Mouse (Mus musculus) macrophage (primary cell): ENCODE results near the gene Sergef. TPM values are rescaled to one million over a fixed set of nuclear protein-coding genes. Genes with fewer than 3 reads are reported as not detected.

ENCODE experiments used
- H3K27ac ChIP-seq: fragments of 350-480 bp; formaldehyde crosslinking; 2 replicates; pipeline ENCODE4 v1.9.0; 2021
- H3K36me3 ChIP-seq: fragments of 350-480 bp; formaldehyde crosslinking; 2 replicates; pipeline ENCODE4 v1.9.0; 2021; ENCODE audit errors: inconsistent target
- H3K4me3 ChIP-seq: fragments of 350-480 bp; formaldehyde crosslinking; 2 replicates; pipeline ENCODE4 v1.9.0; 2021; ENCODE audit errors: inconsistent target
- H3K79me2 ChIP-seq: fragments of 350-480 bp; formaldehyde crosslinking; 2 replicates; pipeline ENCODE4 v1.9.0; 2021; ENCODE audit errors: inconsistent target
- WGBS: methylation state at CpG from one replicate; pipeline ENCODE4 v1.1.7; 2026; ENCODE audit warnings: inconsistent platforms; ENCODE audit not compliant: missing documents; 5-methylcytosine and 5-hydroxymethylcytosine counted together
- polyA plus RNA-seq: library from polyadenylated mRNA; stranded (reverse); fragments of 250-400 nt; gene quantifications from 3 replicates; pipeline ENCODE4 v1.2.4, GENCODE M21; 2018; ENCODE audit warnings: inconsistent platforms

The Sergef gene
- polyA plus RNA-seq, 1 experiment from 2014 or later, result 7.7 TPM

DNA sequence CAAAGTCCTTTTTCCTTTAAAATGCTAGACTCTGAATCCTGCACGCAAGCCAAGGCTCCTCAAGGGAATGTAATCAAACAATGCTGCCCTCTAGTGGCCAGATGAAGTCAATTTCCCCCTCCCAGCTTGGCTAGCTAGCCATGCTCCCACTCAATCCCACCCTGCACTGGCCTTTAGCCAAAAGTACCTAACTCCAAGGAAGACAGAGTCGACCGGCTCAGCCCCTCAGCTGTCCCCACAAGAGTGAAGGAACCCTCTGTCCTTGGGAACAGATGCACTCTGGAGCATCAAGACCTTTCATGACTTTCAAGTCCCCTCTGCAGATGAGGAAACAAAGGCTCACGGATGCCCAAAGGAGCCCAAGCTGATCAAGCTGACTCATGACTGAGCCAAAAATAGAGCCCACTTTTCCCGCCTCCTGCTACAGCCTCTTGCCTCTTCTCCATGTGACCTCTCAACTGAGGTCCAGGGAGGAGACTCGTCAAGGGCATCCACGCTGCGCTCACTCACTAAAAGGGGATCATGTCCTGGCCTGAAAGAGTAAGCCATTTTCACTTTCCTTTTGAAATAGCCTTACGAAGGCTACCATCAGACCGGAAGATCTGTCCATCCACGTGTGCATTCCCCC lies 32.1 kb downstream of the Sergef start:
- peak overlapping the region; percentile 69 for H3K27ac ChIP-seq
- 36% methylated on average over 11 of the region's 11 CpGs for WGBS
- 0 out of 2 replicates have a peak, but pooled peaks cover 2% of the 10 kb centered on the region for H3K36me3 ChIP-seq
- no peak overlapping the region for H3K4me3 ChIP-seq
- no peaks in the 10 kb centered on the region for H3K79me2 ChIP-seq

DNA sequence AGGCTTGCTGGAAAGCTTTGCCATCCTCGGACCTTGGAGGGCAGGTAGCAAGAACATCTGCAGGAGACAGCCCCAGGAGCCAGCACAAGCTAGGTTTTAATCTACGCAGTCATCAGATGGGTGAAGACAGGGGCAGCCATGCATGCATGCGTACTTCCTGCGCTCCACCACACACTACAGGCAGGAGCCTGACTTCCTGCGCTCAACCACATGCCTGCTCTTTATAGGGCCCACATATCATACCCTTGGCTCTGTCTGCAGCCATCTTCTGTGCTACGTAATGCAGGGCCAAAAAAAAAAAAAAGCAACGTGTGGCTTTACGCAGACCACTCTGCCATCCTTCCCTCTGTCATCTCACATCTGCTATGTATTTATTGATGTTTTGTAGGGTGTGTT lies 32.6 kb downstream of the Sergef start:
- Histone ChIP-seq H3K4me3 (no peak overlapping the region), H3K79me2 (no peaks in the 10 kb centered on the region), H3K27ac (peak overlapping the region; percentile 69), H3K36me3 (no peaks in the 10 kb centered on the region)
- WGBS, result 58% methylated on average over 8 of the region's 8 CpGs

DNA sequence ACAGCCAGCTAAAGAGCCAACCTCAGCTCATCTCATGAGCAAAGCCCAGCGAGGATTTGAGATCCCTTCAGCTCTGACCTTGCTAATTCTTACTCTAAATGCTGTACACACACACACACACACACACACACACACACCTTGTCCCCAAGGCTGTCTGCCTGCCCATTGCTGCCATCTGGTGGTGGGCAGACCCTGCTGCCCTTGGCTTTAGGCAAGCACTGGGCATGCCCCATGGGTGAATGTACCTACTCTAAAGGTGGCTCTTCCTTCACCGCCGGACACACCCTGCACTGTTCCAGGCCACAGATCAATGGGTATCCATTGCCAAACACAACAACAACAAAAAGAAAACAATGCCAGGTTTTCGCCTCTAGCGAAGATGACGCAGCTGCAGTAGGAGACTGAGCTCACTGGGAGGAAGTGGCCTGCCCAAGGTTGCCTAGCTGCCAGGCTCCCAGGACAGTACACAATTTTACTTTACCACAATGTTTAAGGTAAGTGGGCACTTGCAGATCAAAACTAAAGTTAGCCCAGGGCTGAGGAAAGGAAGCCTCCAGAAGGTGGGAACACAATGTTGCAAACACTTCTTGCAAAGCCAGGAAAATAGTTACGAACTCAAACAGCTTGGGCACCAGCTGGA lies 33.1 kb downstream of the Sergef start:
- H3K36me3 ChIP-seq, result no peaks in the 10 kb centered on the region
- H3K79me2 ChIP-seq, result no peaks in the 10 kb centered on the region
- peak overlapping the region; percentile 69 for H3K27ac ChIP-seq
- 83% methylated on average over 7 of the region's 7 CpGs for WGBS
- no peak overlapping the region for H3K4me3 ChIP-seq

DNA sequence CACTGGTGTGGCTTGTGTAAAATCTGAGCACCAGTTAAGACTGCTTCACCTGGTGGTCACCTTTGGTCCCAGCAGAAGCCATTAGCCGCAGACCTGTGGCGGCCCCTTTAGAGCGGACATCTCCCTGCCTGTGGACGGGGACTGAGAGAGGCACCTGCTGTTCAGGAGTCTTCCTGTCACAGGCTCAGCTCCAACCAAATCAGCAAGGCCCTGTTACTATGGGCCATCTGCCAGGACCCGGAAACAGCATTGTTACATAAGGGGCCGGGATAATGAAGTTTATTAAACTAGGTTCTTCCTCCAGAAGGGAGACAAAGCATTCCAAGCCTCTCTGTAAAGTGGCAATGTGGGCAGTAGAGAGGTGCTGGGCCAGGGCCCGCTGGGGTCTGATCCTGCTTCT lies 36.6 kb downstream of the Sergef start:
- WGBS, result 93% methylated on average over 7 of the region's 7 CpGs

DNA sequence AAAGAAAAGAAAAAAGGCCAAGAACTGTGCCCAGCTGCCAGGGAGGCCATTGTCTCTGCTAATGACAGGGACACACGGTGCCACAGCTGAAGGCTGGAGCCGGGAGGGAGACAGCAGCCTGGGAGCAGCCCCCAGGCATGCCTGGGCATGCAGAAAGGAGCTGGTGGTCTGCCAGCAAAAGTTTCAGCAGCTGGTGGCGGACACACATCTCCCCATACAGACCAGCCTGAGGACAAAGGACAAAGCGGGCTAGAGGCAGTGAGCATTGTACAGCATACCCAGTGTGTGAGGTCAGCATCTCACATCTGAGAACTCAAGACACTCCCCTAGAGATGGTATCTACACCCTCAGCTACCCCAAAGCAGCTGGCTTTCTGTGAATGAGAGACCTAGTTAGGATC lies 37.5 kb downstream of the Sergef start:
- no peaks in the 10 kb centered on the region for H3K36me3 ChIP-seq
- WGBS, result 92% methylated on average over 4 of the region's 4 CpGs
- no peak overlapping the region for H3K4me3 ChIP-seq
- H3K79me2 ChIP-seq, result no peaks in the 10 kb centered on the region
- H3K27ac ChIP-seq, result no peak overlapping the region

More for the DNA sequence above, 36.6 kb downstream of the Sergef start:
- H3K27ac ChIP-seq, result no peak overlapping the region
- H3K36me3 ChIP-seq, result no peaks in the 10 kb centered on the region
- H3K79me2 ChIP-seq, result no peaks in the 10 kb centered on the region
- H3K4me3 ChIP-seq, result no peak overlapping the region

DNA sequence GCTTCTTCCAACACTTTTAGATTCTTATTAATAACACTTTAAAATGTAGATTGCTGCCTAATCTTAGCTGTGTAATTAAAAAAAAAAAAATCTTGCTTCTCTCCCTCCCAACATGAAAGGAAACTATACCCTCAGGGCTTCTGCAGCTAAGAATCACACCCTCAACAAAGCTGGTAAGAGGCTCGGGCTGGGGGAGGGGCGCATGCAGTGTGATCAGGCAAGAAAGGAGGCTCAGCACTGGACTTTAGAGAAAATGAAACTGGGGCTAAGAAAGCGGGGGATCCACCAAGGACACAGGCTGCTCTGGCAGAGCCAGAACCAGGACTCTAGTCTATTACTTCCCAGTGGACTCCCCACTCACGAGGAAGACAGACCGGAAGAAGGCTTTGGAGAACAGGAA lies 38.5 kb downstream of the Sergef start:
- Histone ChIP-seq H3K4me3 (no peak overlapping the region), H3K79me2 (no peaks in the 10 kb centered on the region), H3K27ac (no peak overlapping the region), H3K36me3 (no peaks in the 10 kb centered on the region)
- WGBS, result 86% methylated on average over 5 of the region's 5 CpGs

DNA sequence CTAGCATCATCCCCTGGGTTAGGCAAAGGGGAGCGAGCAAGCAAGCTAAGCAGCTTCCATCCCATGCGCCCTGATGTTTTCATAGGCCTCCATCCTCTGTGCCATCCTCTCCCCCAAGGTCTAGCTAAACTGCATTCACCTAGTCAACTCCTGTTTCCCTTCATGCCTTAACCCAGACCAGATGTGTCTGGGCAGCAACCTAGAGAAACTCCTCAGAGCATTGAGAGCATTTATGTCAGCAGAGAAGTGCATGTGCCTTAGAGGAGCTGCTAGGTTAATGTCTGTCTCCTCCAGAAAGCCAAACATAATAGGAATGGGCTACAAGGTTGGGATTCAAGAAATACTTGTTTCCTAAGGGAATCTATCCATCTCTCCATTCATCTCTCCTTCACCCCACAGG lies 42.6 kb downstream of the Sergef start:
- no peak overlapping the region for H3K27ac ChIP-seq
- no peaks in the 10 kb centered on the region for H3K79me2 ChIP-seq
- H3K36me3 ChIP-seq, result no peaks in the 10 kb centered on the region
- 96% methylated on average over 2 of the region's 2 CpGs for WGBS
- no peak overlapping the region for H3K4me3 ChIP-seq

DNA sequence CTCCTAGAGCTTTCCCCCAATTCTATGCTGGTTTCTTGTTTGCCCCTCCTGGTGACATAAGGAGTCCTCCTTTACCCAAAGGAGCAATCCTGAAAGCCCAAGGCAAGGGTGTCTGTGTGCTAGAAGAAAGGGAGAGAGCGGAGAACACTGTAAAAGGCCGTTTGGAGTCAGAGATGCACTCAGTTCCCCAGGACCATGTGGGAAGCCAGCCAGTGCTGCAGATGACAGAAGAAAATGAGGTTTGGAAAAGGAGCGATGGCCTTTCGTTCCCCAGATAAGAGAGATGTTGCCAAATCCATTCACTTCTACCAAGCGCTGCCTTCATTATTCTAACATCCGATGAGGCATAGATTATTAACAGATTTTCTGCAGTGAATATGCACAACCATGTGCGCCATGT lies 48.1 kb downstream of the Sergef start:
- Histone ChIP-seq H3K27ac (no peak overlapping the region), H3K4me3 (no peak overlapping the region), H3K36me3 (no peaks in the 10 kb centered on the region; the same call in 1 of the 2 replicates), H3K79me2 (no peaks in the 10 kb centered on the region)
- 97% methylated on average over 7 of the region's 7 CpGs for WGBS

DNA sequence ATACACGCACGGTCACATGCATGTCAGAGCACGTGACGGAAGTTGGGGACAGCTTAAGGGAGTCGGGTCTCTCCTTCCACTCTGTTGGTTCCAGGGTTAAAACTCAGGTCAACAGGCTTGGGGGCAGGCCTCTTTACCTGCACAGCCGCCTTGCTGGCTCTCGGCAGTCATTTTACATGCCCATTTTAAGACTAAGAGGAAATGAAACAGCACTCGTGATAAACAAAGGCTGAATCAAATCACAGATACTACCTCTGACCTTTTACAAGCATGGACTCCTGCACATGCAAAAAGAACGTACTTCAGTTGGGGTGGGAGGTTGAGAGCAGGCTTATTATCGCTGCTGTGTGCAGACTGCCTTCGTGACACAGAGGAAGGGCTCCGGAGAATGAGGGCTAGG lies 50.4 kb downstream of the Sergef start:
- 90% methylated on average over 12 of the region's 12 CpGs for WGBS
- Histone ChIP-seq H3K36me3 (peaks cover 6% of the 10 kb centered on the region; the same call in 1 of the 2 replicates), H3K79me2 (no peaks in the 10 kb centered on the region), H3K4me3 (no peak overlapping the region), H3K27ac (no peak overlapping the region)

DNA sequence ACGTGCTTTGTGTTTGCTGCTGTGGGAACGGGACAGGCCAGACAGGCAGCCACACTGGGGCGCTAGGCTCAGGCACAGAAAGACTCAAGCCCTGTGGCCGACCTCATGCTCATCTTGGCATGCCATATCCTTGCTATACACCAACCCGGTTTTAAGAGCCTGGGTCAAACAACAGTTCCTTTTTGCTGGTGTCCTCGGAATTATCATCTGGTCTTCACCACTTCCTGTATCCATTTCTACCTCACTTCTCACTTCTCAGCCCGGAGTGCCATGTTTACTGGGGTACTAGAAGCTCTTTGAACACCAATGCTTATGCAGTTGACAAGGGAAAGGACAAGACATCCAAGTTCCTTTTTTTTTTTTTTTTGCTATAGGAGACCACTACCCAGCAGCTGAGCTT lies 51.6 kb downstream of the Sergef start:
- Histone ChIP-seq H3K36me3 (peaks cover 6% of the 10 kb centered on the region; the same call in 1 of the 2 replicates), H3K4me3 (no peak overlapping the region), H3K79me2 (no peaks in the 10 kb centered on the region), H3K27ac (no peak overlapping the region)
- WGBS, result 56% methylated on average over 7 of the region's 7 CpGs

DNA sequence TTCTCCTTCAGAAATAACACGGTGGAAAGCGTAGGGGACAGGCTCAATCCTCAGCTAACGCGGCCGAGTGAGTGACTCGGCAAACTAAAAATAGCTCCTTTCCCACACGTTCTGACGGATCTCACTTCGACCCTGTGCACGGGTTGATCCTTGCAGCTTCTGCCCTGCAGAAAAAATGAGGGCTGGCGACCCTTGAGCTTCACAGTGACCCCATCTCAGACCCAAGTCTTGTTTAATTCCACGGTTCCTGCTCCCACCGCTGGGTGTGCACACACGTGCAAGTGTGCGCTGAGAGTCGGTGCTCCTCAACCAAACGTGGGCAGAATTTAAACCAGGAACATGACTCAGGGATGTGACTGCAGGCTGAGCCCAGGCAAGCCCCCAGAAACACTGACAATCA lies 52.1 kb downstream of the Sergef start:
- no peak overlapping the region for H3K27ac ChIP-seq
- peaks cover 6% of the 10 kb centered on the region; the same call in 1 of the 2 replicates for H3K36me3 ChIP-seq
- H3K79me2 ChIP-seq, result no peaks in the 10 kb centered on the region
- WGBS, result 31% methylated on average over 17 of the region's 17 CpGs
- no peak overlapping the region for H3K4me3 ChIP-seq

DNA sequence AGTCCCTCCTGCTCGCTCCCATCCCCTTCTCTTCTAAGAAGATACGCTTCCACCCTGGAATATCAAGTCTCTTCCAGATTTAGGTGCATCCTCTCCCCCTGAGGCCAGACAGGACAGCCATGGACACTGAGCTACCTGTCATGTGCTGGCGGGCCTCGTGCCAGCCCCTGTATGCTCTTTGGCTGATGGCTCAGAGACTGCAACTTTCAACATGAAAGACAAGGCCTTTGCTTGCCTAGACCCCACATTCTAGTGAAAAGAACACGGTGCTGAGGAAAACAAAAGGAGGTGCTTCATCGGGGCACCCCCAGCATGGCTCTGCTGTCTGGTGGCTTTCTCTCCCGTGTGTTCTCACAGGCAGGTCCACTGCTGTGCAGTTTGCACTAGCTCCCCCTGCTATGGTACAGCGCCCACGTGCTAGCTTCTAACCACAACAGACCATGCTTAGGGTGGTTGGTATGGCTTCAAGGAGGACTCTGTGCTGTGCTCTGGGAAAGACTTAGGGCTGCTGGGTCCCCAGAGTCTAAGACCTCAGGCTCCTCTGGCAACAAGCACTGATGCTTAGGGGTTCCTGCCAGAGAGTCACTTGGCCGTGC lies 52.9 kb downstream of the Sergef start:
- Histone ChIP-seq H3K79me2 (no peaks in the 10 kb centered on the region), H3K36me3 (peaks cover 6% of the 10 kb centered on the region; the same call in 1 of the 2 replicates), H3K4me3 (no peak overlapping the region), H3K27ac (no peak overlapping the region)
- WGBS, result 74% methylated on average over 10 of the region's 10 CpGs

DNA sequence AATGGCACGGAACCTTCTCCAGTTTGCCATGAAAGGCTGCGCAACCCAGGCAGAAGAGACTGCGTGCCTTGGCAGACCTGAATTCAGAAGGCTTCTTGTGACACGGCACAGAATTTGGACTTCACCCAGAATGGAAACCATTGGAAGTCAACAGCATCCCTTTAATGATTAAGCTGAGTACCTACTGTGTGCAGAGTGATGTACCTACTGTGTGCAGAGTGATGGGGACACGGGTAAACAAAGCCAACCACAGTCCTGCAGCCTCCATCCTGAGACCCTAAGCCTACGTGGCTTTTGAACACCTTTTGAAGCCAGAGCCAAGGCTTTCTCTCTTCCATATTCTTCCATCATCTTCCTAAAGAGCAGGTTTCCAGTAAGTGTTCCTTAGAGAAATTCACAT lies 56.9 kb downstream of the Sergef start:
- peaks cover 6% of the 10 kb centered on the region; the same call in 1 of the 2 replicates for H3K36me3 ChIP-seq
- 95% methylated on average over 6 of the region's 6 CpGs for WGBS
- no peaks in the 10 kb centered on the region for H3K79me2 ChIP-seq
- H3K4me3 ChIP-seq, result no peak overlapping the region
- no peak overlapping the region for H3K27ac ChIP-seq

DNA sequence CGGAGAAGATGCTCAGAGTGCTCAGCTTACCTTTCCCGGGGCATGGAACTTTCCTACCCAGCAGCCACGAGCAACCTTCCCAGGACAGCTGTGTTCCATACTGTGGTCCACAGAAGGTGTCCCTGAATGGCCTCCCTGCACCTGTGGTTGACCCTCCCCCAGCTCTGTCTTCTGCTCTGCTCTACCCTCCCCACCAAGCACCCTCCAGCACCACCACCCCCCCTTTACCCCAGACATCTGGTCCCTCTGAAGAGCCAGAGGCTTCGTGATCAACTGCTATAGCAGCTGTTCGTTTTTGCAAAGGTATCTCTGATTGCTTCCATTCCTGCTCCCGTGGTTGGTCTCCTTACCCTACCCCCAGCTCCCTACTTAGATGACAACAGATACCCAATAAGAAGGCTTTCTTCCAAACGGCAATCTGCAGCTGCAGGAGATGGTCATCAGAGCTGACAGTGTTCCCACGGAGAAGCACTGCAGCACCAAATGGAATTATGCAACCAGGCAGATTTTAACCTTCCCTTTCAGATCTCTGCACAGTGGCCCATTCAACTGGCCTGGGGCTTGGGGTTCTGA lies 58.2 kb downstream of the Sergef start:
- no peak overlapping the region for H3K27ac ChIP-seq
- peaks cover 6% of the 10 kb centered on the region; the same call in 1 of the 2 replicates for H3K36me3 ChIP-seq

DNA sequence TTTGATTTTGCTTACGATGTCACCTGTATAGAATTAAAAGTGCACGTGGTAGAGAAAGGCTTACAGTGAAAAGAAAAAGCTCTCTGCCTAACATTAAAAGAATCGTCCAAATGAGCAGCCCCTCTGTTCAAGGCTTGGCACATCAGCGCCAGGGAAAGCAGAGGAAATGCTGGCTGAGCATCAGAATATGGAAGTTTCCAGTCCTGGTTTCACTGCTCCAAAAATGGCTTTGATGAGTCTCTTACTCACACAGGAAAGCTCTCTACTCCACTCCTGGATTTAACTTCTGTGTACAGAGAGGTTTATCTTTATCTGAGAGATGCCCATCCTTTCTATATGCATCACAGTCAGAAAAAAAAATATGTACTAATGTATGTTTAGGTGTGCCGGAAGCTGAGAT lies 61.5 kb downstream of the Sergef start:
- 93% methylated on average over 5 of the region's 5 CpGs for WGBS
- Histone ChIP-seq H3K79me2 (no peaks in the 10 kb centered on the region), H3K27ac (no peak overlapping the region), H3K36me3 (no peaks in the 10 kb centered on the region), H3K4me3 (no peak overlapping the region)

More for the DNA sequence above, 58.2 kb downstream of the Sergef start:
- 92% methylated on average over 8 of the region's 8 CpGs for WGBS
- no peaks in the 10 kb centered on the region for H3K79me2 ChIP-seq
- H3K4me3 ChIP-seq, result no peak overlapping the region
